Mouse (Mus musculus) midbrain, embryonic 10.5 days (tissue): ENCODE measurements at regions not wholly inside any gene's neighbourhood (a gene's known extent, or its start where the extent isn't known, plus 50 kb on each side); places are given as distances from the start of the nearest gene placed in this dataset.

Experiments
- DNase-seq: peaks from one replicate; pipeline ENCODE4 v3.0.0-alpha.2; 2017; ENCODE audit warnings: low spot score
- H3K27ac ChIP-seq: fragments of 300-500 bp; sonication (generic); replicated peaks from 2 replicates; pipeline ENCODE4 v1.5.1; 2016; ENCODE audit warnings: mild to moderate bottlenecking
- H3K27me3 ChIP-seq: fragments of 300-500 bp; sonication (generic); 2 replicates; pipeline ENCODE4 v1.6.1; 2016; ENCODE audit warnings: low read depth, mild to moderate bottlenecking; ENCODE audit not compliant: poor library complexity, severe bottlenecking
- H3K36me3 ChIP-seq: fragments of 300-500 bp; sonication (generic); 2 replicates; pipeline ENCODE4 v1.6.1; 2016; ENCODE audit warnings: mild to moderate bottlenecking, moderate library complexity
- H3K4me1 ChIP-seq: fragments of 300-500 bp; sonication (generic); 2 replicates; pipeline ENCODE4 v1.6.1; 2016
- H3K4me3 ChIP-seq: fragments of 300-500 bp; sonication (generic); 2 replicates; pipeline ENCODE4 v1.5.1; 2016; ENCODE audit warnings: mild to moderate bottlenecking, moderate library complexity
- H3K9me3 ChIP-seq: fragments of 300-500 bp; sonication (generic); replicated peaks from 2 replicates; pipeline ENCODE4 v1.6.1; 2016; ENCODE audit warnings: mild to moderate bottlenecking
- WGBS: fragments of 180-500 bp; shearing (Covaris S2); methylation state at CpG from one replicate; pipeline ENCODE4 v1.1.7; 2016; 5-methylcytosine and 5-hydroxymethylcytosine counted together

GRCm38 (mm10) chr1:126929666-126930065 is 99.1 kb upstream of the Nckap5 start:
- 0 out of 2 replicates have a peak overlapping the region, but pooled peaks have one; percentile 5 for H3K27ac ChIP-seq
- peaks cover 29% of the 10 kb centered on the region for H3K4me1 ChIP-seq
- H3K4me3 ChIP-seq: no peak overlapping the region
- WGBS: 68% methylated on average over 4 of the region's 4 CpGs
- no peaks in the 10 kb centered on the region for H3K9me3 ChIP-seq
- peaks cover 6% of the 10 kb centered on the region for H3K27me3 ChIP-seq
- no peaks in the 10 kb centered on the region for H3K36me3 ChIP-seq
- DNase-seq: no peak

- Histone ChIP-seq H3K27me3 (peaks cover 6% of the 10 kb centered on the region), H3K4me1 (peaks cover 28% of the 10 kb centered on the region), H3K36me3 (no peaks in the 10 kb centered on the region), H3K4me3 (no peak overlapping the region), H3K9me3 (no peaks in the 10 kb centered on the region), H3K27ac (peak overlapping the region; percentile 35)
- no peak for DNase-seq
- WGBS: 63% methylated on average over 7 of the region's 7 CpGs
Measured at GRCm38 (mm10) chr1:126928186-126928585, 97.6 kb upstream of the Nckap5 start.

- Histone ChIP-seq H3K27ac (no peak overlapping the region), H3K4me1 (peaks cover 10% of the 10 kb centered on the region), H3K36me3 (no peaks in the 10 kb centered on the region), H3K27me3 (no peaks in the 10 kb centered on the region), H3K4me3 (no peak overlapping the region), H3K9me3 (no peaks in the 10 kb centered on the region)
- no peak for DNase-seq
- 89% methylated on average over 12 of the region's 12 CpGs for WGBS
Measured at GRCm38 (mm10) chr1:126925150-126926035, 94.8 kb upstream of the Nckap5 start.

- Histone ChIP-seq H3K4me1 (peaks cover 9% of the 10 kb centered on the region), H3K4me3 (no peak overlapping the region), H3K36me3 (no peaks in the 10 kb centered on the region), H3K27me3 (no peaks in the 10 kb centered on the region), H3K27ac (no peak overlapping the region), H3K9me3 (no peaks in the 10 kb centered on the region)
- 84% methylated on average over 4 of the region's 4 CpGs for WGBS
- no peak for DNase-seq
Measured at GRCm38 (mm10) chr1:126923981-126924380, 93.4 kb upstream of the Nckap5 start.

- DNase-seq: no peak
Measured at GRCm38 (mm10) chr1:126922231-126922630, 91.6 kb upstream of the Nckap5 start.

GRCm38 (mm10) chr1:126918876-126919275 is 88.3 kb upstream of the Nckap5 start:
- DNase-seq: no peak
- Histone ChIP-seq H3K4me1 (peaks cover 41% of the 10 kb centered on the region), H3K36me3 (no peaks in the 10 kb centered on the region), H3K4me3 (no peak overlapping the region), H3K27ac (peak overlapping the region; percentile 39; the same call in 1 of the 2 replicates), H3K9me3 (no peaks in the 10 kb centered on the region), H3K27me3 (no peaks in the 10 kb centered on the region)
- WGBS: 92% methylated on average over 1 of the region's 1 CpGs

More at GRCm38 (mm10) chr1:126922231-126922630, 91.6 kb upstream of the Nckap5 start:
- H3K9me3 ChIP-seq: no peaks in the 10 kb centered on the region
- H3K36me3 ChIP-seq: no peaks in the 10 kb centered on the region
- H3K27ac ChIP-seq: no peak overlapping the region
- no peak overlapping the region for H3K4me3 ChIP-seq
- WGBS: 95% methylated on average over 4 of the region's 4 CpGs
- peaks cover 13% of the 10 kb centered on the region for H3K4me1 ChIP-seq
- no peaks in the 10 kb centered on the region for H3K27me3 ChIP-seq

- WGBS: 58% methylated on average over 6 of the region's 6 CpGs
Measured at GRCm38 (mm10) chr1:126917872-126918271, 87.3 kb upstream of the Nckap5 start.

GRCm38 (mm10) chr1:126916369-126916768 is 85.8 kb upstream of the Nckap5 start:
- H3K4me1 ChIP-seq: peaks cover 45% of the 10 kb centered on the region
- DNase-seq: peak; percentile 57
- H3K4me3 ChIP-seq: no peak overlapping the region
- no peaks in the 10 kb centered on the region for H3K36me3 ChIP-seq
- H3K27me3 ChIP-seq: no peaks in the 10 kb centered on the region
- WGBS: 41% methylated on average over 6 of the region's 6 CpGs
- peak overlapping the region; percentile 81 for H3K27ac ChIP-seq
- no peaks in the 10 kb centered on the region for H3K9me3 ChIP-seq

More at GRCm38 (mm10) chr1:126917872-126918271, 87.3 kb upstream of the Nckap5 start:
- H3K27me3 ChIP-seq: no peaks in the 10 kb centered on the region
- no peaks in the 10 kb centered on the region for H3K36me3 ChIP-seq
- no peak overlapping the region for H3K4me3 ChIP-seq
- no peak for DNase-seq
- no peaks in the 10 kb centered on the region for H3K9me3 ChIP-seq
- H3K4me1 ChIP-seq: peaks cover 41% of the 10 kb centered on the region
- peak overlapping the region; percentile 39 for H3K27ac ChIP-seq

GRCm38 (mm10) chr1:126911277-126912060 is 80.9 kb upstream of the Nckap5 start:
- Histone ChIP-seq H3K27ac (no peak overlapping the region; the same call in 1 of the 2 replicates), H3K27me3 (no peaks in the 10 kb centered on the region), H3K4me1 (peaks cover 26% of the 10 kb centered on the region), H3K4me3 (no peak overlapping the region), H3K36me3 (no peaks in the 10 kb centered on the region), H3K9me3 (no peaks in the 10 kb centered on the region)
- DNase-seq: no peak
- WGBS: 79% methylated on average over 12 of the region's 12 CpGs

GRCm38 (mm10) chr1:126907417-126907816 is 76.8 kb upstream of the Nckap5 start:
- Histone ChIP-seq H3K27me3 (no peaks in the 10 kb centered on the region), H3K9me3 (no peaks in the 10 kb centered on the region), H3K27ac (no peak overlapping the region), H3K36me3 (no peaks in the 10 kb centered on the region), H3K4me1 (peaks cover 7% of the 10 kb centered on the region), H3K4me3 (no peak overlapping the region)
- 87% methylated on average over 2 of the region's 2 CpGs for WGBS
- no peak for DNase-seq

- WGBS: 88% methylated on average over 3 of the region's 3 CpGs
- Histone ChIP-seq H3K4me1 (no peaks in the 10 kb centered on the region; the same call in 1 of the 2 replicates), H3K36me3 (no peaks in the 10 kb centered on the region), H3K27ac (no peak overlapping the region), H3K9me3 (no peaks in the 10 kb centered on the region), H3K27me3 (no peaks in the 10 kb centered on the region), H3K4me3 (no peak overlapping the region)
- DNase-seq: no peak
Measured at GRCm38 (mm10) chr1:126898484-126898883, 67.9 kb upstream of the Nckap5 start.

- H3K27ac ChIP-seq: no peak overlapping the region
- WGBS: 87% methylated on average over 4 of the region's 4 CpGs
- no peaks in the 10 kb centered on the region for H3K36me3 ChIP-seq
- H3K4me3 ChIP-seq: no peak overlapping the region
- no peaks in the 10 kb centered on the region for H3K27me3 ChIP-seq
- DNase-seq: no peak
- no peaks in the 10 kb centered on the region; the same call in 1 of the 2 replicates for H3K9me3 ChIP-seq
- H3K4me1 ChIP-seq: no peaks in the 10 kb centered on the region; the same call in 1 of the 2 replicates
Measured at GRCm38 (mm10) chr1:126896895-126897294, 66.3 kb upstream of the Nckap5 start.
